Mouse (Mus musculus): ENCODE measurements around the gene AC109138.7.

Gene AC109138.7

DNA sequence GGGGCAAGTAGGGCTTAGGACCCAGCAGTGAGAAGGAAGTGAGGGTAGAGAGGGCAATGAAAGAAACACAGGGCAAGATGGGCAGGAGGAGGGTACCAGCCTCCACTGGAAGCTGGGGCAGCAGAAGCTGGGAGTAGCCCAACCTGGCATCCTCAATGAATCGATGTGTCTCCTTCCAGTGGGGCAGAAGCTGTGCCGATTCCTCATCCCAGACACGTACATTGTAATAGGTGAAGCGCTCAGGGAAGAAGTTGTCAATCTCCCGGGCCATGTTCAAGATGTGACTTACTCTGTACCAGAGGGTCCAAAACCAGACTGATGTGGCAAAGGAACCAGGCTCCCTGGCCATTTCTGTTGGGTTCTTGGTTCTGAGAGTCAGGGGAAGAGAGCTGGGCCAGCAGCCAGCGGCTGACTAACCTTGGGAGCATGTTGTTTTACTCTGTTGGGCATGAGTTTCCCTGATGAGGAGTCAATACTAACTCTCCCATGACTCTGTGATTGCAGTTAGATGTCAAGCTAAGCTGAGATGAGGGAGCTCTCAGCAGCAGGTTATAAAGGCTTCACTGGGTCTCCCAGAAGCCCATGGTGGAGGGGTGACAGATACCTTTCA lies 50.1 kb downstream of the AC109138.7 start:
- ChIA-PET CTCF (interaction anchor here in 3 of 4 experiments (0.9 to 2.1 kb wide), 5 partner anchors 8 to 46 kb away, joined by 3 to 8 read pairs (median 3); partner anchors contain the start of gene Ankrd13d (in 1 of the 3)), POLR2A (interaction anchor here in 2 of 4 experiments (1.4 to 1.5 kb wide), 3 partner anchors 18 to 222 kb away, joined by 3 to 5 read pairs (median 4); no protein-coding TSS in a partner anchor)

DNA sequence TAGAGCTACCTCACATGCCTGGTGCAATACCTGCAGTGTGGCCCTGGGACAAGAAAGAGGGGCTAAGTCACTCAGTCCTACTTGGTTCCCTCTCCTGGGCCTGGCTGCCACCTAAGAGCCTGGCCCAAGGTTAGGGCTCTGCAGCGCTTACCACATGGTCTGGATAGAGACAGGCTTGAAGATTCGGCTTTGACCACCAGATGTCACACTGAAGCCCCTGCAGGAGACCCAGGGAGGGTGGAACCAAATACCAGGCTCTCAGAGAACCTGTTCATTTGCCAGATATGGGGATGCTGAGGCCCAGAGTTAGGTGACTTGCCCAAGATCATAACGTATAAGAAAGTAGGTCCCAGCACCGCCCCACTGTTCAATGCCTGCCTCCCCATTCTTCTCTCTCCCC lies 51.8 kb downstream of the AC109138.7 start:
- CTCF ChIA-PET = no interaction called here
- POLR2A ChIA-PET = interaction anchor here in 2 of 4 experiments (1.6 to 1.9 kb wide), 2 partner anchors 8 to 29 kb away, joined by 4 to 7 read pairs; no protein-coding TSS in a partner anchor

DNA sequence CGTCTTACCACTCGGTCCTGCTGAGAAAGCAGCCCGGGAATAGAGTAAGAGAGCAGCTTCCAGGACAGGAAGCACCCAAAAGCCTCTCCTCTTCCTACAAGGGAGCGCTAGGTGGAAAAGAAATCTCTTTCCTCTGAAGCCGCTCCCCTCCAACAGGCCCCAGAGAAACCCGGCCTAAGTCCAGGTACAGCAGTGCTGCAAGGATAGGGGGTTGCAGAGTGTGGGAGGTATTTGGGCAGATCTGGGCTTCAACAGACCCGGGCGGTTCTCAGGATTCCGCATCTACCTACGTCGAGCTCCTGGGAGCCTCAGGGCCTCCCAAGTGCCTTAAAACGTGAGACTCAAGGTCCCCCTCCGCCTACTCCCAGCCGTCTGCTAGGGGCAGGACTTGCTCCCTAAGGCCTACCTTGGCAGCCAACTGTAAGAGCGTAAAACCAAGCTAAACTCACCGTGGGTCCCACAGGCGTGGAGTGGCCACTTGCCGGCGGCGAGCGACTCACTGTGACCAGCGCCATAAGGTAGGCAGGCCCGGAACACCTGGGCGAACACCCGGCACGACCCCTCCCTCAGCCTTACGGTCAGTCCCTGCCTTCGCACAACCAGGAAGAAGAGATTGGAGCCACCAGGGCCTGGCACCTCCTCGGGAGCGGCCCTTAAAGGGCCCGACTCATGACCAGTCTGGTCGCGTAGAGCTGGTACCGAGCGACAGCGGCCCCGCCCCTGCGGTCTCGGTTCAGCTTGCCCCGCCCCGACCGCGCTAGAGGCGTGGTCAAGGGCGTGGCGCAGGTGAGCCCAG lies 54.6 kb downstream of the AC109138.7 start, which contains the start of gene Ssh3:
Gene Ssh3 (minus strand): TSS at position 615 of the 796 bp plus-strand sequence.
- CTCF ChIA-PET = interaction anchor here (0.5 to 5.6 kb wide), 19 partner anchors 8 to 256 kb away, joined by 3 to 33 read pairs (median 4); partner anchors contain the start of genes Ankrd13d (in 4 of the 4), Grk2 (in 1 of the 4) and Ndufv1 (in 1 of the 4)
- POLR2A ChIA-PET = interaction anchor here in 3 of 4 experiments (0.6 to 3.2 kb wide), 29 partner anchors 10 to 282 kb away, joined by 3 to 26 read pairs (median 4); partner anchors contain the start of genes Ankrd13d (in 3 of the 3), Acy3 (in 1 of the 3) and Rad9a (in 1 of the 3)

DNA sequence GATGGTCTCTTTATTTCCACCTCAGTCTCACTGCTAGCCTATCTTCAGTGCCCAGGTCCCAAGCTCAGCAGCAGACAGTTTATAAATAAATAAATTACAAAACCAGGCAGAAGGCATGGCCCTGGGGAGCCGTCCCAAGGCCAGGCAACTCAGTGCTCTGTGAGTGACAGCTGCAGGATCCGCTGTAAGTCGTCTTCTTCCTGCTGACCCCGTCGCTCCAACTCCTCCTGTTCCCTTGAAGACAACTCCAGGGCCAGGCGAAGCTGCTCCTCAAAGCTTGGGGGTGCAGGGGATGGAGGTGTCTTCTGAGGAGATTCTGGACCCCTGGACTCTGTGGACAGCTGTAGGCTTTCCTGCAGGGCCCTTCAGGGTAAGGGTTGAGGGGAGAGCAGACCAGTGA lies 56.0 kb downstream of the AC109138.7 start:
- CTCF ChIA-PET = interaction anchor here in 2 of 4 experiments (1.0 to 5.6 kb wide), 2 partner anchors 10 to 13 kb away, joined by 3 to 33 read pairs; partner anchors contain the start of gene Ankrd13d (in 1 of the 2)
- POLR2A ChIA-PET = interaction anchor here in 2 of 4 experiments (1.1 to 3.2 kb wide), 7 partner anchors 12 to 171 kb away, joined by 3 to 26 read pairs (median 4); partner anchors contain the start of gene Ankrd13d (in 2 of the 2)

DNA sequence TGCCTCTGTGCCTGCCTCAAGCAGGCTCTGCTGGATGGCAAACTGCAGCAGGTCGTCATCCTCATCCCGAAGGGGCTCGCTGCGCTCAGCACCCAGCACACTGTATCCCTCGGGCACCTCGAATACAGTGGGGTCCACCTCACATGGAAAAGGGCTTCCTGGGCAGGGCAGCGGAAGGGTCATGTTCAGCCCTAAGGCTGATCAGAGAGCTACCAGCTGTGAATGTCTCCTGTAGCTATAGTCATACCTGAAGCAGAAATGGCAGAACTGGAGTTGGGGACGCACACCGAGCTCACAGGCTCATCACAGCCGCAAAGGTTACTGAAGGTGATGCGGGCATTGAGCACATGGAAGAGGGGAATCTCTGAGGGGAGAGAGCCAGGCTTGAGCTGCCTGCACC lies 56.8 kb downstream of the AC109138.7 start:
- ChIA-PET CTCF (interaction anchor here in 1 of 4 experiments (1.2 to 5.6 kb wide), 2 partner anchors 12 to 13 kb away, joined by 3 to 33 read pairs; partner anchors contain the start of gene Ankrd13d), POLR2A (interaction anchor here in 2 of 4 experiments (0.7 to 3.2 kb wide), 6 partner anchors 11 to 114 kb away, joined by 3 to 26 read pairs (median 4); partner anchors contain the start of genes Ankrd13d (in 2 of the 2) and Rad9a (in 1 of the 2))

DNA sequence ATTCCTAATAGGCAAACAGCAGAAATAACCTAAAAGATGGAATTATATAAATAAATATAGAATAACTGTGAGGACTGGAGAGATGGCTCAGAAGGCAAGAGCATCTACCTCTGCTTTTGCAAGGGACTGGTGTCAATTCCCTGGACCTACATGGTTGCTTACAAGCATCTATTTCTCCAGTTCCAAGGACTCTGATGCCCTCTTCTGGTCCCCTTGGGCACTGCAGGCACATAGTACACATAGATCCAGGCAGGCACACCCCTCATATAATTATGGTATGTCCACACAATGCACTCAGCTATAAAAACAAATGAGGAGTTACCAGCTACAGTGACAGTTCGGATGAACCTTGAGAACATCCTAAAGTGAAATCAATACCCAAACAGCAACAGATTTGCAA lies 65.3 kb downstream of the AC109138.7 start:
- ChIA-PET POLR2A (interaction anchor here in 1 of 4 experiments (0.7 kb wide), 1 partner anchor 1452 kb away, joined by 3 read pairs; no protein-coding TSS in a partner anchor), CTCF (interaction anchor here in 1 of 4 experiments (0.6 to 1.7 kb wide), 4 partner anchors 11 to 302 kb away, joined by 3 to 6 read pairs (median 3); partner anchors contain the start of gene Ssh3)

DNA sequence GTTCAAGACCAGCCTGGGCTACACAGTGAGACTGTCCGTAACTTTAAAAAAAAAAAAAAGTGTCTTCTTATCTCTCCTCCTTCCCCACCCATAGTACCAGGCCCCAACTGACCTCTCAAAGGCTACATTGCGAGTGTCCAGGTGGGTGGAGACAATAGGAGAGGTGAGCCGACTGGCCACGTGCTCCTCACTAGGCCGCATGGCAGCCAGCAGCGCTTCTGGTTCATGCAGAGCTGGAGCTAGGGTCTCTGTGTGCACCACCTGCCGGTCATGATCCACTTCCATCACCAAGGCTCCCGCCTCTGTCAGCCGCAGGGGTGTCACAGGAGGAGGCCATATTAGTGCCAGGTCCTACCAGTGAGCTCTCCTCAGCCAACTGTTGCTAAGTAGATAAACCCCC lies 66.3 kb downstream of the AC109138.7 start:
- CTCF ChIA-PET = interaction anchor here (0.5 to 1.7 kb wide), 8 partner anchors 10 to 88 kb away, joined by 3 to 6 read pairs (median 3); partner anchors contain the start of genes Rad9a (in 1 of the 4) and Ssh3 (in 1 of the 4)

More for the DNA sequence above, 66.3 kb downstream of the AC109138.7 start:
- POLR2A ChIA-PET = interaction anchor here in 2 of 4 experiments (0.5 to 4.3 kb wide), 10 partner anchors 8 to 238 kb away, joined by 3 to 26 read pairs (median 3); partner anchors contain the start of genes Gstp2 (in 1 of the 2), Rps6kb2 (in 1 of the 2) and Ssh3 (in 1 of the 2)

Data from embryonic stem cell, embryonic (primary cell).